Mouse (Mus musculus) urinary bladder, postnatal 36 days (tissue): ENCODE measurements around the gene Myo1c.
A peak's percentile ranks its signal among the peaks of the same experiment; 100 is the strongest.

Experiments
- DNase-seq, 2 experiments: peaks; one replicate each; pipeline ENCODE4 v3.0.0; 2022; ENCODE audit warnings: low spot score in 2 of 2, mixed read lengths in 1 of 2

The Myo1c gene

DNA sequence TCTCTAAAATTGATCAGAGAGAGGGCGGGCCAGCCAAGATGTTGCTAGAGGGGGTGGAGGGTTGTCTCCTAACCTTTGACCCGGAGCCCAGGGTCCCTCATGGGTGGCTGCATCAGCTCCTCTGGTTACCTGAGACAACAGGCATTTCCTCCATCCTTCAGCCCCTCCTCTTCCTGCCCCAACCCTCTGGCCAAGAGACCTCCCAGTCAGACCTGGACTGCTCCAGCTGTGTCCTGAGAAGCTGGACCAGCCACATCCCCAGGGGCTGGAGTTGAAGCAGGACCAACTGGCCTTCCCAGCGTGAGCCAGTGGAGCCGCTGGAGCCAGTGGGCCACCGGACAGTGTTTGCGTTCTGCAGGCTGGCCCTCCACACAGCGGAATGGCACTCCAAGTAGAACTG is at the start of gene Myo1c:
Myo1c (plus strand) TSS at position 194 of the 400 bp plus-strand sequence.
- peak in 1 of 2 experiments; percentile 65 for DNase-seq

DNA sequence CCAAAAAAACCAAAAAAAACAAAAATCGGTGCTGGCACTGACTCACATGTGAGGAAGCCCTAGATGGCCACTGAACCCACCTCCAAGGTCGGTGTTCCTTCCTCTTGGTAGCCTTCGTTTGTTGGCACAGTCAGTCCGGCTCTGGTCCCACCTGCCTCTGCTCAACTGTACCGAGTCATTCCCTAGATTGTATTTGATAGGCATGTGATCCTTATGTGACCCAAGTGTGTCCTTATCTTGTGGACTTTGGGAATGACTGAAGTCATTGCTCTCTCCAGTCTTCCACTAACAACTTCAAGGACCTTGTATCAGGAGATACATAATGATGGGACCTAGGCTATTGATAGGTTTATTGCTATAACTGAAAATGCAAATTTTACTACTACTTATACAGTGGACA is 45.5 kb upstream of the Myo1c start:
- no peak for DNase-seq

DNA sequence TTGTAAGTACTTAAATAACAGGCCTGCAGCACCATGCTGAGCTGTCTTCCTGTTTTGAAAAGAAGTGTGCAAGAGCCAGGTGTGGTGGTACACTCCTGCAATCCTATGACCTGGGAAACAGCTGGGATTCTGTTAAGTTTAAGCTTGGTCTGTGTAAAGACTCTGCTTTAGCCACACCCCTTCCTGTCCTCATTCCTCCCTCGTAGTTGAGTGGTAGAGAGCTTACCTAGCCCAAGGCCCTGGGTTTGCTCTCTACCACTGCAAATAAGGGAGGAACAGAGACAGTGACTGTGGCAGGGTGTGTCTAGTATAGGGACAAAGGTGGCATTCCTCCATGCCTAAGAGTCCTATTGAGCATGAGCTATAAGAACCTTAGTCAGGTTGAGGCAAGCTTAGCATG is 45.0 kb upstream of the Myo1c start:
- DNase-seq, result no peak

DNA sequence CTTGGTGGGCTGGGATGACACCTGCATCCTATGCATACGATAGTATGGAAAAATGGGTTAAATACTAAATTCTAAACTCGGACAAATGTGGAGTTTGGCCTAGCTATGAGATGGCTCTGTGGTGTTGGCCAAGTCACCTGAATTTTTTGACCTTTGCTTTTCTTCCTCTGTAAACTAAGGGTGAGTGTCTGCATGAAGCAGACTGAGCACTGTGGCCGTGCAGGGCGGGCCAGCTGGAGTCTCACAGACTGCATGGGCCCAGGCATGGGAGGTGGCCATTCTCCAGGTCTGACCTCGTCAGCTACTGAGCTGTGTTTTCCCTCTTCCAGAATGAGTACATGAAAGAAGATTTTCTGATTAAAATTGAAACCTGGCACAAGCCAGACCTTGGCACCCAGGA is 41.5 kb upstream of the Myo1c start:
- DNase-seq, result no peak

DNA sequence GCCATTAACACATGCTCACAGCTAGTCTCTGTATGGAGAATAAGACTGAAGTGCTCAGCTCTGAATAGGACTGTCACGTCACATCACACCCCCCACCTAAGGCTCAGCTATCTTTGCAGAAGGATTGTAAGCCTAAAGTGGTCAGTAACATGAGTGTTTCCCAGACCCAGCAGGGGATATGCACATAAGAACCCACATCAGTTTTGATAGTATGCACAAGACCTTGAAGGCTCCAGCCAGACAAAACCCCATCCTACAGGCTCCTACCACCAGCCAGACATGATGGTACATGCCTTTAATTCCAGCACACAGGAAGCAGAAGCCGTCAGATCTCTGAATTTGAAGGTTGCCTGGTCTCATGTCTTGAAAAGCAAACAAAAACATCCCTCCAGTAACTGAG is 40.3 kb upstream of the Myo1c start:
- no peak for DNase-seq

DNA sequence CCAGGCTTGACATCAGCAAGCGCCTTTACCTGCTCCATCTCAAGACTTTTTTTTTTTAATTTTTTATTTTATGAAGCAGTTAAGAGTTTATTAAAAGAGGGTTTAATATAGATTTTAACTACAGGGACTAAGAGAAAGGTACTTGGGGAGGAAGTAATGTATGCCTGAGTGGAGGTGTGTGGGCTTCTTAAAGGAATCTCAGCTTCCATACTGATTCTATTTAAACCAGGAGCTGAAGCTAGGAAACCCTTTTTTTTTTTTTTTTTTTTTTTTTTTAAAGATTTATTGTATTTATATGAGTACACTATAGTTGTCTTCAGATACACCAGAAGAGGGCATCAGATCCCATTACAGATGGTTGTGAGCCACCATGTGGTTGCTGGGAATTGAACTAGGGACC is 35.5 kb upstream of the Myo1c start:
- no peak for DNase-seq

DNA sequence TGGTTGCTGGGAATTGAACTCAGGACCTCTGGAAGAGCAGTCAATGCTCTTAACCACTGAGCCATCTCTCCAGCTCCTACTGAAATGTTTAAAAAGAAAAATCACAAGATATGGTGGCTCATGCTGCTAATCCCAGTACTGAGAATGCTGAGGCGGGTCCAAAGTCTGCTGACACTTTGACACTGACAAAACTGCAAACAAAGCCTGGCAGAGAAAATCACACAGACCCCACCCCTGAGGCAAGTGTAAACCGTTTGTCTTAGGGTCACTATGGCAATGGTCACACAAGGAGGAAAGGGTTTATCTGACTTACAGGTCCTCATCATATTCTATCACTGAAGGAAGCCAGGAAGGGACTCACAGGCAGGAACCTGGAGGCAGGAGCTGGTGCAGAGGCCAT is 34.7 kb upstream of the Myo1c start:
- no peak for DNase-seq

DNA sequence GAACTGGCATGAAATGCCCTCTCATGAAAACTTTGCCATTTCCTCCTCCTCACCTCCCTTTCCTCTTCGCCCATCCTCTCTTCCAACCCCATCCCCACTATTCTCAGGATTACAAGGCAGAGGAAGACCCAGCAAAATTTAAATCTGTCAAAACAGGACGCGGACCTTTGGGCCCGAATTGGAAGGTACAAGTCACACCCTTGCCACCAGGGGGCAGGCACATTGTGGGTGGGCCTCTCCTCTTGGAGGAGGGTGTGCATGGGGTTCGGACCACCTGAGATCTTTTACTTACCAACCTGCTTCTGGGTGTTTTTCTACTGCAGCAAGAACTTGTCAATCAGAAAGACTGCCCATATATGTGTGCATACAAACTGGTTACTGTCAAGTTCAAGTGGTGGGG is 31.2 kb upstream of the Myo1c start:
- no peak for DNase-seq

DNA sequence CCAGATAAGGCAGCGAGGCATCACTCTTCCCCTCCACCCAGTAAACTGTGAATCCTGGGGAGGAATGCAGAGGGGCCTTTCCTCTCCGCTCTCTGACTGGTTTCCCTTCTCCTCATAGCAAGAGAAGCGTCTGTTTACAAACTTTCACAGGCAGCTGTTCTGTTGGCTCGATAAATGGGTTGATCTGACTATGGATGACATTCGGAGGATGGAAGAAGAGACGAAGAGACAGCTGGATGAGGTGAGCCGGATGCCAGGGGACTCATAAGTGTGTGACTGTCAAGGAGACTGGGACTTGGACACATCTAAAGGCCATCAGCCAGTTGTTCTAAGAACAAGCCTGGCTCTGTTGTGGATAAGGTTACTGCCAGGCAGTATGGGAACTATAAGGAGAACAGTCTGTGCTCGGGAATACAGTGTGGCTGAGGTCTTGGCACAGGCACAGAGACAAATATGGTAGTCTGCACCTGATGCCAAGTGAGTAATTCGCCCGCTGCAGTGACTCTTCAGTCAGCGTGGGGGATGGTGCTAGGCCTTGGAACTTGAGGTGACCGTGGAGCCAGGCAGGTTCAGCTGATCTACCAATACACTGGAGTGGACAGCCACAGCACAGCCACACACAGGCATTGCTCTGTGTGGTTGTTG is 30.0 kb upstream of the Myo1c start:
- DNase-seq, result peak in 1 of 2 experiments; percentile 13

DNA sequence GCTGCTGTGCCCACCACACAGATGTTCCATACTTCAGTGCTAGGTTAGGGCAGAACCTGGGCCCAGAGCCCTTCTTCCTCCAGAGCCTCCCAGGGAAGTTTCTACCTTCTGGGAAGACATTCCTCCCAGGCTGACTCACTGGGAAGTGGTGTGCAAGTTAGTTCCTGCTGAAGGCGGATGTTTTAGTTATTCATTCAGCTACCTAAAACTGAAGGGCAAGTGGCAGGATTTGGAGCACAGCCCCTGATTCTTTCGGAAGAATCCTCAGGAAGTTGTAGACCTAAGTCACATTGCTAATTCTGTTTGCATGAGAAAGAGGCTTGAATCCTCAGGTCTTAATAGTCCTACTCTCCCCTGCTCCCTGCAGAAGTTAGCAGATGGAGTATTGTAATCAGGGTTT is 28.9 kb upstream of the Myo1c start:
- no peak for DNase-seq

DNA sequence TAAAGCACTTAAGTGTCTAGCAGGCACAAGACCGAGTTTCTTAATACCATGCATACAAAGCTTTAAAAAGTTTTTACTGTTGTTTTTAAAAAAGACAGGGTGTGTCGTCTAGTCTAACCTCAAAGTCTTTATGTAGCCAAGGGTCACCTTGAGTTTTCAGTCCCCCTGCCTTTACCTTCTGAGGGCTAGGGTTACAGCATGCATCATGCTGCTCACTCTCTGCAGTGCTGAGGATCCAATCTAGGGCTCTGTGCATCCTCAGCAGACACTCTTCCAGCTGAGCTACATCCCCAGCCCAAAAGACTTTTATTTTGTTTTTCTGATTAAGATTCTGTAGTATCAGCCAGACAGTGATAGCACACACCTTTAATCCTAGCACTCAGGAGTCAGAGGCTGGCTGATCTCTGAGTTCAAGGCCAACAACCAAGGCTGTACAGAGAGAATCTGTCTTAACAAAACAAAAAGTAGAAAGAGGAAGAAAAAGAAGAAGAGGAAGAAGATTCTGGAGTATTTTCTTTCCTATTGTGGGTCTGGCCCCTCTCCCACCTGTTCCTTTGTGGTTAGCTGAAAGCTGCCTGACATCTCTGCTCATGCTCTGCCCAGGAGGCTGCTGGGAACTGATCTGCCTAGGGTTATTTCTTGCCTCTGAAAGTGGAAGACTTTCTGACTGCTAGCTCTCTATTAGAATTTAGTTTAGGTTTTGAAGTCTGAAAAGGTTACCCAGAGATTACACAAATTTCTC is 27.5 kb upstream of the Myo1c start:
- DNase-seq, result no peak

DNA sequence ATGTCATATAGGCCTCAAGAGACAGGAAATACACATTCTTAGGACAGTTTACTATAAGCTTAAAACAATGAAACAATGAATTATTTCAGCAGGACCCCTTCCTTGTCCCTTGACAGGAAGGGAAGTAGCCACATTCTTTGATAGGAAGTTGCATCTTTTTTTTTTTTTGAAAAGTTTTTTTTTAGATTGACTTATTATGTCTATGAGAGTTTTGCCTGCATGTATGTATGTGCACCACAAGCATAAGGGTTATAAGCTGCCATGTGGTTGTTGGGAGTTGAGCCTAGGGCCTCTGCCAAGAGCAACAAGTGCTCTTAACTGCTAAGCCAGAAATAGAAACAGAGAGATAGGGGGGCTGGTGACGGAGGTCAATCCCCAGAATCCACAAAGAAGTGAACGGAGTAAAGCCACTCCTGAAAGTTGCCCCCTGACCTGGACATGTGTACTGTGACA is 26.2 kb upstream of the Myo1c start:
- DNase-seq, result no peak

DNA sequence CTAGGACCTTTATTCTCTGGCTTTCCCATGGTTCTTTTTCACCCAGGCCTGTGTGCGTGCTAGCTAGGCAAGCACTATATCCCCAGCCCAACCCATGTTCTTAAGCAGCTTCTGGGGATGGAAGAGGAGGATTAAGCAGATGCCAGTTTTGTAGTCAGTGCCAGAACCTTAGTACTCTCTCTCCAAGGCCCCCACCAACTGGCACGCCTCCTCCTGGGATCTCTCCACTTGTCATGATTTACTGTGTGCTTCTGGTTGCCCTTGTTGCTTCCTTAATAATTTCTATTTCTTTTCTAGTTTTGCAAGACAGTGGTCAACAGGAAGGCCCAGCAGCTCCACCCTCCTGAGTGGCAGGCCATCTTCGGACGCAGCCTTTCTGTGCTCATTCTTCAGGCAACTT is 24.5 kb upstream of the Myo1c start:
- no peak for DNase-seq

DNA sequence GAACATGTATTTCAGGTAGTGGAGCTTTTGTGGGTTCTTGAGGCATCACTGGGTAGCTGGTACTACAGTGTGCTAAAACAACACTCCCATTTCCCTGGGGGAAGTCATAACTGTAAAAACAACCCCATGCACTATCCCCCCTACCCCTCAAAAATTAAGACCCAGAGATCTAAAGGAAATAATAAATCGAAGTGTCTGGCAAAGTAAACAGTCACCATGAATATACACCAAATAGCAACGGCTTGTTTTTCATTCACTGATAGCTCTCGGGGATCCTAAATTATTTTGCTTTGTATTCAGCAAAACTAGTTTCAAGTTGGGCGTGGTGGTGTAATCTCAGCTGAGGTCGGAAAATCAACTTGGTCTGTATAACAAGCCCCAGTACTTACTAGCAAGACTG is 20.2 kb upstream of the Myo1c start:
- DNase-seq, result no peak

DNA sequence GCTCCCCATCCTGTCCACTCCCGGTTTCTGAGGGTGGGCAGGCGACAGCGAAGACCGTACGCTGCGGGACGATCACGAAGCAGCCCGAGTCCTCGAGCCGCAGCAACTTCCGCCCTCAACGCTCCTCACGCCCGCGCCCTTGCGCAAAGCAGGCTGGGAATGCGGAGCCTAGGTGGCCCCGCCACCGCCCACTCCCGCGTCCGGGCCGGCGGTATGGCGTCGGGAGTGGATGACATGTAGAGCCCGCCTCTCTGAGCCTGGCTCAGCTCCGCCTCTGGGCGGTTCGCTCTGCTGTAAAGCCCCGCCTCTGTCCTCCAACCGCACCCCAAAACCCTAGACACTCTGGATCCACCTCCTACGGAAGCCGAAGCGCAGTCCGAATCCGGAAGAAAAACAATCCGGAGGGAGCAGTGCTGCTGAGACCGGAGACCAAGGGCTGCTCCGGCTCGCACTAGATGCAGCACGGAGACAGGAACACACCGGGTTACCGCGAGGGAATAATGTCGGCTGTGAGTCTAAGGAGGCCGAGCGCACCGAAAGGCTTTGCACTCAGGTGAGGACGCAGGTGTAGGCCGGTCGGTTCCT is 19.6 kb upstream of the Myo1c start, which contains the start of gene Inpp5k:
Inpp5k (plus strand) TSS at position 344 of the 585 bp plus-strand sequence.
- DNase-seq, result peak; percentile 96 to 97

DNA sequence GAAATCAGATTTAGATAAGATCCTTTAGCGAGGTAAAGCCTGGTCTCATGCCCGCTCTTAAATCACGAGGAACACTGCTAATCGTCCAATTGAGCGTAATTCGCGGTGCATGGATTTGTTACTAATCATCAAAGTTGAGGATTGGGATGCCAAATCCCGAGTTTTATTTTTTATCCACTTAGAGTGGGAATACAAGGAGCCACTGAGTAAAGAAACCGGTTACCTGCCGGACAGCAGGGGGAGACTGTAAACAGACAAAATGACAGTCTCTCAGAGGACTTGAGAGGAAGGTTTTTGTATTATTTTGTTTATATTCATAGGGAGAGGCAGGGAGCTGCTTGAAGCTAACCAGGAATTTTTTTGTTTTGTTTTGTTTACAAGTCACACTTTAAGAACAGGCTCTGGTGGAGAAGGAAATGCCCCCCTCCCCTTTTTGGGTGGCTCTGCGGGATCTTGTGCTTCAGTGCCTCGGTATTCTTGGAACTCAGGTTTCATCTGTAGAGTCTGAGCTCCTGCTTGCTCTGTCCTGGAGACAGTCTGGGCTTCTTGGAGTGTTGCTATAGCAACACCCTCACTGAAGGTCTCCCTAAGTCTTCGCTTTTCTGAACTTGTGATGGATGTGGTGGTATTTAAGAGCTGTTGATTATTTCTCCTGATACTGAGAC is 18.6 kb upstream of the Myo1c start:
- no peak for DNase-seq

DNA sequence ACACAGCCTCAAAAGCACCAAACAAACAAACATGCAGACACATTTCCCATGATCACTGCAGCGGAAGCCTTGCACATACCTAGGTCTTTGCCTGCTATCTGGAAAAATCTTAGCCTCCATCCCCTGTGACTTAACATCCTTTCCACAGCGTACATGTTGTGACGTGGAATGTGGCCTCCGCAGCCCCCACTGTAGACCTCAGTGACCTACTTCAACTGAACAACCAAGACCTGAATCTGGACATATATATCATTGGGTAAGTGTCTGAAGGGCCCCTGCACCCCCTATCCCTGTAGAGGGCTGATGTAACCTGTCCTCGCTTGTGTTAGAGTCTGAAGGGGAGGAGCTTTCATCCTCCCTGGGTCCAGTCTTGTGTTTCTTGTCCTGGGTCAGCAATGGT is 17.4 kb upstream of the Myo1c start:
- DNase-seq, result no peak

DNA sequence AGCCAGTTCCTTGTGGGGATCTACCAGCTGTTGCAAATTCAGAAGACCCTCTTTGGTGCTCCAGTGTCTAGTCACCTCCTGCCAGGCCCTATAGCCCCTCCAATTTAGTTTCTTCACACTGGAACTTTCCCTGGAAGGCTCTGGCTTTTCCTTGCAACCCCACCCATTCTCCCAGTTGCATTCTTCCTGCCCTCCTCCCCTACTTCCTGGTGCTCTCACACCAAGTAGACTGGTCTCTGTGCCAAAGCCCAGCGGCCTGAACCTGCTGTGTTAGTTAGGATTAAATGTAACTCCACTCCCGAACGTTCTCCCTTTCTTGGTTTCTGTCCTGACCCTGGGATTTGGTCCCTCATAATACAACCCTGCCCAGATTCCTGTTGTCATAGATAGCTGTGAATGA is 15.5 kb upstream of the Myo1c start:
- DNase-seq, result no peak

DNA sequence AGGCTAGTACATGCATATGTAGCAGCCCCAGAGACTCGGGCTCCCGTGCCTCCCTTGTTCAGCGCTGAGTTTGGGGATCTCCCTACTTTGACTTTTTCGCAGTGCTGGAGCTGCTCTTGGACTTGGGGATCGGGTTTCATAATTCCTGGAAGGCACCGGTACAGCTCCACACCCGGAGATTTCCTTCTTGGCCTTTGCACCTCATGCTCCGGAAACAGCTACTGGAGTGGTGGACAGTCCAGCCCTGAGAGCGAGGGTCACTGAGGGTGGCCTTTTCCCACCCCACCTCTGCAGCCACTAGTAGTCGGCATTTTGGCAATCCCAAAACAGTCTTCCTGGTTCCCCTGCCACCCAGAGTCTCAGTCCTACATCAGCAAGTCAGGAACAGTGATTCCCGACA is 15.0 kb upstream of the Myo1c start:
- no peak for DNase-seq

DNA sequence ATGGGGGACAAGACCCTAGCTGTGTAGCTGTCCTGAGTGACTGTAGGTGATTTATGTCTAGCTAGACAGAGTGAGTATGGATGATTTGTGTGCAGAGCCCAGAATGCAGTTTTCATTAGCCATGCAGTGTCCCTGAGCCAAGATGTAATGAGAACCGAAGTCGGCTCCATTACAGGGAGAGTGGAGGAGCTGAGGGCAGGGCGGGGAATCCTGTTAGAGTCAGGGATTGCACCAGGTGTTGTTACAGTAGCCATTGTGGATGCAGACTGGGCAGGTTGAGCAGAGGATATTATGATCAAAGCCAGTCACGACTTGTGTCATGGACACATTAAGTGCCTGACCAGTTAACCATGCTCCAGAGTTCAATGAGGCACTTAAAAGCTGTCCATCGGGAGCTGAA is 7.0 kb upstream of the Myo1c start:
- DNase-seq, result no peak

DNA sequence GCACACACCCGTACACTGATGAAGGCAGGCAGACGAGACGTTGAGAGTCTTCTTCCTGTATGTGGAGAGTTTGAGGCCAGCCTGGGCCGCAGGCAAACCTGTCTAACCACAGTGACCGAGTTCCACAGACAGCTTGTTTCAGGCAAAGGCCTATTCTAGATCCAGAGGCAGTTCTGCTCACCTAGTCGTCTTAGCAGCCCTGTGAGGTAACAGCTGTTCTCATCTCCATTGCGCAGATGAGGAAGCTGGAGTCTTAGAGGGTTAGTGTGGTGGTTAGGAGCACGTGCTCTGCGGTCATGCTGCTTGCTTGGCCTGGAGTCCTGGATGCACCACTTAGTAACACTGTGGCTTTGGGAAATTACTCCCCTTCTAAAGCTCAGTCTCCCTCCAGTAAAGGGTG is 5.6 kb upstream of the Myo1c start:
- no peak for DNase-seq

DNA sequence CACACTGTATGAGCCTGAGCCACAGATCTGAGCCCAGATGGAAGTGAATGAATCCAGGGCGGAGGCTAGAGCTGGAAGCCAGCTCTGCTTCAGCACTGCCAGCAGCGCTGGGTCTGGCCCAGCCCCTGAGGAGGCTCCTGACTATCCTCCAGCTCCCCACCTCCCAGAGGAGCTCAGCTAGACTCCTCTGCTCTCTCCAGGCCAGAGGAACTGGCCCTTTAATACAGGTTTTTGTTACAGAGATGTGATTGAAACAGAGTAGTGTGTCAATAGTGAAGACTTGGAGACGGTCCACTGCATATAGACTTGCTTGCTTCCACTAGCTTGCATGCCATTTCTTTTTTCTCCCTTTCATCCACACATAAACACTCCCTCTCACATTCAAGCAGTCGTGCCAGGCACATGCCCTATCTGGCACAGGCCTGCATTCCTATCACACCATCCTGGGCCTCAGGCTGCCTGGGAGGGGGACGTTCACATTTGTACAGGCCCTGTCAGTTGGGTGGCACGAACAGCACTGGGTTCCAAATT is 2.6 kb upstream of the Myo1c start:
- peak in 1 of 2 experiments; percentile 72 for DNase-seq
